Mouse (Mus musculus) activated CD4-positive, CD25-positive, alpha-beta regulatory T cell, adult 4 months (primary cell): Measurements from ENCODE around the gene Bcdin3d. TPM values are rescaled to one million over a fixed set of nuclear protein-coding genes. Genes with fewer than 3 reads are reported as not detected.
A peak's percentile ranks its signal among the peaks of the same experiment; 100 is the strongest.
"Not testable (repeated sequence)": the region's sequence is repeated elsewhere in the genome, so short reads cannot be mapped to it uniquely, and the experiment has no call there.

Experiments used
- ATAC-seq: one replicate; pipeline ENCODE4 v1.8.0; 2017
- polyA plus RNA-seq, 2 experiments: library from polyadenylated mRNA; unstranded; fragments of 100-300 nt; shearing (Covaris generic); gene quantifications; one replicate each; pipeline ENCODE4 v1.2.1; 2017

The Bcdin3d gene
- polyA plus RNA-seq, 2 experiments from 2014 or later, result 23.3 to 23.5 TPM

GRCm38 (mm10) chr15:99472972-99473371 lies 1.6 kb downstream of the Bcdin3d start:
- no peak for ATAC-seq

GRCm38 (mm10) chr15:99471677-99472063 lies 2.9 kb downstream of the Bcdin3d start:
- peak; percentile 28 for ATAC-seq

- ATAC-seq, result no peak
Measured at GRCm38 (mm10) chr15:99470971-99471676, 3.4 kb downstream of the Bcdin3d start.

GRCm38 (mm10) chr15:99470224-99470761 lies 4.2 kb downstream of the Bcdin3d start:
- no peak for ATAC-seq

- ATAC-seq, result no peak
Measured at GRCm38 (mm10) chr15:99469736-99470135, 4.8 kb downstream of the Bcdin3d start.

GRCm38 (mm10) chr15:99469067-99469466 lies 5.5 kb downstream of the Bcdin3d start:
- ATAC-seq, result no peak

- no peak for ATAC-seq
Measured at GRCm38 (mm10) chr15:99463194-99463593, 11.3 kb downstream of the Bcdin3d start.

GRCm38 (mm10) chr15:99457606-99458401 lies 16.7 kb downstream of the Bcdin3d start, which contains the start of gene Nckap5l:
Gene Nckap5l (minus strand): TSS chr15:99457748.
- peak; percentile 95 for ATAC-seq

- no peak for ATAC-seq
Measured at GRCm38 (mm10) chr15:99456963-99457605, 17.4 kb downstream of the Bcdin3d start.

- no peak for ATAC-seq
Measured at GRCm38 (mm10) chr15:99456338-99456962, 18.1 kb downstream of the Bcdin3d start.

- no peak for ATAC-seq
Measured at GRCm38 (mm10) chr15:99455415-99455814, 19.1 kb downstream of the Bcdin3d start.

- ATAC-seq, result no peak
Measured at GRCm38 (mm10) chr15:99454585-99455279, 19.8 kb downstream of the Bcdin3d start.

GRCm38 (mm10) chr15:99453153-99453900 lies 21.2 kb downstream of the Bcdin3d start:
- ATAC-seq, result no peak

GRCm38 (mm10) chr15:99449751-99450280 lies 24.7 kb downstream of the Bcdin3d start:
- ATAC-seq, result no peak

GRCm38 (mm10) chr15:99449131-99449750 lies 25.3 kb downstream of the Bcdin3d start:
- ATAC-seq, result no peak

GRCm38 (mm10) chr15:99446136-99446535 lies 28.4 kb downstream of the Bcdin3d start:
- ATAC-seq, result not testable (repeated sequence)

- no peak for ATAC-seq
Measured at GRCm38 (mm10) chr15:99445567-99445966, 29.0 kb downstream of the Bcdin3d start.

GRCm38 (mm10) chr15:99442358-99442757 lies 32.2 kb downstream of the Bcdin3d start:
- no peak for ATAC-seq

- no peak for ATAC-seq
Measured at GRCm38 (mm10) chr15:99440816-99441457, 33.6 kb downstream of the Bcdin3d start.
